Mouse (Mus musculus) lung, adult 18-20 months (tissue): ENCODE measurements at regions not wholly inside any gene's neighbourhood (a gene's known extent, or its start where the extent isn't known, plus 50 kb on each side); places are given as distances from the start of the nearest gene placed in this dataset.

Experiments
- DNase-seq, 2 experiments: peaks; one replicate each; pipeline ENCODE4 v3.0.0; 2022; ENCODE audit warnings: mixed read lengths in 2 of 2

DNA sequence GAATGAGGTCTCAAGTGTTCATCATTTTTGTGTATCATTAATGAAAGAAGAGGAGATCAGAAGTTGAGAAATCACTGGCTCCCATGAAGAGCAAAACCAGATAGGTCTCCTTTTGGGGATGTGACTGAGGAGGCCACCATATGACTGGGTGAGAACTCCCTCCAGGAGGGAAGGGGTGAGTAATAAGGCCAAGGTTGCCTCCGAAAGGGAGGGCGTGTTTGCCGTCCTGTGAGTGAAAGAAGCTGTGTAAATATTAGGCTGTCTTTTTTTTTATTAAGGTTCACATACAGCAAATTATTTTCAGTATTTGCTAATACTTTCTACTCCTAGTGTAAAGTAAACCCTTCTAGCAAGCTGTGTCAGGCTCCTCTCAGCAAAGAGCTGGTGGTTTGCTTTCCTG is 116.7 kb upstream of the Pik3r1 start:
- DNase-seq: no peak

DNA sequence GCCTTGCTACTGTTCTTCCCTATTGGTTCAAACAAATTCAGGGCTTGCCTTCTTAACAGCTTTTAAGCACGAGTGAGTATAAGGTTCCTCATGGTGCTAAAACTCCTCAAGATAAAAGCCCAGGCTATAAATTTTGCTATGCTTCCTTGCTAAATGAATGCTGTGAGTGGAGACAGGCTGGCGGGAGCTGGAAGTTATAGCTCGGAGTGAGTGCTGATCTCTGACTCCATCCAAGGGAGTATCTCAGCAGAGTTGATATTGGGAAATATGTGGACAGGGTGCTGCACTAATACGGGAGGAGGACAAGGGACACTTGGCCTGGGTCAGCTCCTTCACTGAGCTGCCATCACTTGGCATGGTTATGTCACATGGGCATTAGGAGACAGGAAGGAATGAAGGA is 123.5 kb upstream of the Pik3r1 start:
- no peak for DNase-seq

DNA sequence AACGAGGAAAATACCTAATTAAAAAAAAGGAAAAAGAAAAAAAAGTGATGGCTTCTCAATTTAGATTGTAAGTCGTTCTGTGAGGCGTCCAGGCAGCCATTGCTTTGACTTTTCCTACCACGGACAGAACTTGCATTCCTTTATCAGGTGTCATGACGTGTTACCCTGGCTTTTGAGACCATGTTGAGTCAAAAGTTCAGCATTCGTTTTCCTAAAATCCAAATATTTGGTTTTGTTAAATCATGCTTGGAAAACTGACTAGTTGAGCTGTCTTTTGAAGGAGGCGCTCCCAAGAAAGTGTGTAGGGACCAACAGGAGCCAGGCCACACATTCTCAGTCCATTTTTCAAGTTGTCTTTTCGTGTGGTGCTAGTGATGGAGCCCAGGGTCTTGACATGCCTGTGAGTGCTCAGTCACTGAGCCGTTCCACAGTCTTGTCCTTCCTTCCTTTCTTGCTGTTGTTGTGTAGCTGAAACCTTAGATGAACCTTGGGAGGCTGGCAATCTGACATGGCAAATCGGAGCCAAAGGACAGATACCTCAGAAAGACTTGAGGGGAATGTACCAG is 125.1 kb upstream of the Pik3r1 start:
- no peak for DNase-seq

DNA sequence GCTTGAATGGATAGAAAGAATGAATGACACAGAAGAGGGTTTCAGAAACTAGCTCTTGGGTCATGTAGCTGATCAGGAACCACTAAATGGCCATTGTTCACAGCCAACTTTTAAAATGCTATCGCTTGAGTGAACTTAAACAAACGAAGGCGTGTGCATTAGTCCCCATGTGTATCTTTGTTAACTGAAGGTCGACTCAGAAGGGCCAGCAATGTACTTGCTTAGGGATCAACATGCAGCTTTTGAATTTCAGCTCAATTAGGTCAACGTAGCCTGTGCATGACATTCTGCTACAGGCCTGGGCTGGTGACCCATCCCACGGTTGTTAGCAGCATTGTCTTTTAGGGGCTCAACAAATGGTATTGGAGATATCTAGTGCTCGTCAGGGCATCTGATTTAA is 127.1 kb upstream of the Pik3r1 start:
- no peak for DNase-seq

DNA sequence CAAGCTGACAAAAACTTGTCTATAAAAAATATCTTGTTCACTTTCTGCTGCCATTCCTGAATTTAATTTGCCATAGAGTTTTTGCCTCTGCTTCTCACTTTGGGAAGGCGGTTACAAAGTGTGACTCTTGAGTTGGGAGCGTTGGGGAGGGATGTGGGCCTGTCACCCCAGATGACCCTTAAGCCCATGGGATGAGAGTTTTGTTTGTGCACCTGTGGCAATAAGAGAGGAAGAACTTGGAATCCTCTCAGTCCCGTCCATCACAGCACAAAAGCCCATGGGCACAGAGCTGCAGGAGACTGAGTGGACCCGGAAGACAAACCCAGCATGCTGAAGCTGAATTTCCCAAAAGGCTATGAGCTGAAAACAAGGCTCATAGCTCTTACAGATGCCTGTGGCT is 127.7 kb upstream of the Pik3r1 start:
- no peak for DNase-seq

DNA sequence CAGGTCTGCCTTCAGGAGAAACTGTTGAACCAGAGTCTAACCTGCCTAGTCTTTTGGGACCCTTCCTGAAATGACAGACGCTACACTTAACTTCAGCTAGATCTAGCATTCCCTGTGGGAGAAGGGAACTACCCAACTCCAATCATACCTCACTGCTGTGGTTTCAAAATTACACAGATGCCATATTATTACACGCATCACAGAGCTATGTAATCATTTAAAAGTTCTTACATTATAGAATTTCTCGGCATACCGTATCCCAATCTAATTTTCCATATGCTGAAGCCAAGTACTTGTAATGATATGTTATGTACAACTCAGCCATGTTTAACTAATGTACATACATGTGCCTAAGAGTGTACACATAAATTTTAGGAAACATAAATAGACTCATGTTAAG is 128.9 kb upstream of the Pik3r1 start:
- no peak for DNase-seq

DNA sequence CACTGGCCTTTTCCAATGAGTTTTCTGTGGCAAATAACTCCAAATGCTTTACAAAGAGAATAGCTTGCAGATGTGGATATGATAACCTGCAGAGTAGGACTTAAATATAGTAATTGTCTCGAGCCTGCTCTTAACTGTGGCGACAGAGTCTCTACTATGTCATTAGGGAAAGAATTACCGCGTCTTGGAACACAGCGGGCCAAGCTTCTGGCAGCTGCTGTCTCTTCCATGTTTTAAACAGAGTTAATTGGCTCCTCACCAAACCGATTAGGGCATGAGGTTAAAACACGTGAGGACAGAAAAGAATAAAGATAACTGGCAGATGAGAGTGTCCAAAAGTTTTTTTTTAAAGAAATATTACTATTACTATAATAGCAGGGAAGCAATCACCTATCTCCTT is 134.2 kb upstream of the Pik3r1 start:
- no peak for DNase-seq

DNA sequence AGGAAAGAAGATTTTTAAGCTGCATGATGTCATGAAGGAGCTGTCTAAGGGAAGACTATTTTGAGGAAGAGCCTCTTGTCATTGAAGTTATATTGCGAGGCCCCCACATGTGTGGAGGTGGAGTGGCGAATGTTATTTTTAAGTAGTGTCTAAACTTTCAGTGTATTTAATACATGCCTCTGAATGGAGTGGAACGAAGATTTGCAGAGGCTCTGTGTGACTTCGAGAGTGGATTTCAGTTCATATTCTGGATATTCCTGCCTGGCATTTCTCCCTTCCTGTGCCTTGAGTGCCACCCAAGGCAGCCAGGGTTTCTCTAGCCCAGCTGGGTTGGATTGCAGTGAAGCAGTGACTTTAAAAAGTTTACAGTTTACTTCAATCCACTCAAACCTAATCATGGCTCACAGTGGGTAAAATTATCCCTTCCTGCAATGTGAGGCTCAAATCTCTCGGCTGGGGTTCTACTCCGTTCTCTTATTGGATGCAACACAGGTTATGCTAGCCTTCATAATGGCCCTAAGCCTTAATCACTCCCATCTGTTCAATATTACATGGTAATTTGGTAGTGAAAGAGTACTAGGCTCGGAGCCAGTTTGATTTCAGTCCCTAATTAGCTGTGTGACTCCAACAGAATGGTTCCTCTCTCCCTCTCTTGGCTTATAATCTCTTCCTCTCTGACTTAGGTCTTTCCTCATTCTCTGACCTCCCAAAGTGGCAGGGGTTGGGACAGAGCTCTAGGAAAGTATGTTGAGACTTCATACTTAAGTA is 138.1 kb upstream of the Pik3r1 start:
- DNase-seq: no peak

DNA sequence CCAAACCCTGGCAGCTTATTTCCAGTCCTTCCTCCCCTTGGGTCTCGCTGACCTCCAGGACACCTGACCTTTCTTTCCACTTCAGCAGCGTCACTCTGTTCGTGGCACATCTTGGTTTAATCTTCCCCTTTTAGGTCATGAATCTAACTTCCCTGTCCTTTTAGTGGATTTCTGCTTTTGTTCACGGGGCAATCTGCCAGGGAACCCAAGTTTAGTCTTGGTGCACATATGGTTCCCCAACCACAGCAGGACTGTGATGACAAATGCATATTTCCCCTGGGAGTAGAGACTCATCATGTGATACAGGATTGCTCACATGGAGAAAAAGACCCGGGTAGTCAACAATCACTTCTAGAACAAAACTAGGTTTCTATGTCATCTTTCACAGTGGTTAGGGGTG is 141.0 kb upstream of the Pik3r1 start:
- DNase-seq: peak; percentile 32 to 46

DNA sequence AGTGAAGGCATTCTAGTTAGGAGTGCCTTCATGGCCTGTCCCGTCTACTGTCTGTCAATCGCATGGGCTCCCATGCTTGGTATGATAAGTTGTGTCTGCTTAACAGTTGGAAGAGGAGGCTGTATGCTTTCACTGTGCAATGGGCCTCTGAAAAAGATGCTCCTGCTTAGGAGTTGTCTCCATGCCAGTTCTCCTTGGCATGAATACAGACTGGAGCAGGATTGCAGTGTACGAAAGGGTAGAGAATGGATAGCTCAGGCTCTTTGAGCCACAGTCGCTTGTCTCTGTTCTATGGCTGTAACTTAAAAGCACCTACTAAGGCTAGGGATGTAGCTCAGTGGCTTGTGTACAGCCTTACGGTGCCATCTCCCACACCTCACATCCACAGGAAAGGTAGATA is 142.7 kb upstream of the Pik3r1 start:
- DNase-seq: no peak

DNA sequence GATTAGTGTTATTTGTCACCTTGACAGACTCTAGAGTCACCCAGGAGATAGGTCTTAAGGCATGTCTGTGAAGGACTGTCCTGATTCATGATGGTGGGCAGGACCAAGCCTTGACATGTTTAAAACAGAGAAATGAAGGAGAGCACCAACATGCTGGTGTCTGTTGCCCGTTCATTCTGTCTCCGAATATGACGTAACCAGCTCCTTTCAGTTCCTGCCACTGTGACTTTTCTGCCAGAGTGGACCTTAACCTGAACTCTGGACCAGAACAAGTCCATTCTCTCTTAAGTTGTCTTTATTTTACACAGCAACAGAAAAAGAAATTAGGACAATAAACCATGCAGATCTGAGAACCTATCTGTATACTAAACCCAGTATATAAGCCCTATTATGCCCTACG is 146.1 kb upstream of the Pik3r1 start:
- DNase-seq: no peak

DNA sequence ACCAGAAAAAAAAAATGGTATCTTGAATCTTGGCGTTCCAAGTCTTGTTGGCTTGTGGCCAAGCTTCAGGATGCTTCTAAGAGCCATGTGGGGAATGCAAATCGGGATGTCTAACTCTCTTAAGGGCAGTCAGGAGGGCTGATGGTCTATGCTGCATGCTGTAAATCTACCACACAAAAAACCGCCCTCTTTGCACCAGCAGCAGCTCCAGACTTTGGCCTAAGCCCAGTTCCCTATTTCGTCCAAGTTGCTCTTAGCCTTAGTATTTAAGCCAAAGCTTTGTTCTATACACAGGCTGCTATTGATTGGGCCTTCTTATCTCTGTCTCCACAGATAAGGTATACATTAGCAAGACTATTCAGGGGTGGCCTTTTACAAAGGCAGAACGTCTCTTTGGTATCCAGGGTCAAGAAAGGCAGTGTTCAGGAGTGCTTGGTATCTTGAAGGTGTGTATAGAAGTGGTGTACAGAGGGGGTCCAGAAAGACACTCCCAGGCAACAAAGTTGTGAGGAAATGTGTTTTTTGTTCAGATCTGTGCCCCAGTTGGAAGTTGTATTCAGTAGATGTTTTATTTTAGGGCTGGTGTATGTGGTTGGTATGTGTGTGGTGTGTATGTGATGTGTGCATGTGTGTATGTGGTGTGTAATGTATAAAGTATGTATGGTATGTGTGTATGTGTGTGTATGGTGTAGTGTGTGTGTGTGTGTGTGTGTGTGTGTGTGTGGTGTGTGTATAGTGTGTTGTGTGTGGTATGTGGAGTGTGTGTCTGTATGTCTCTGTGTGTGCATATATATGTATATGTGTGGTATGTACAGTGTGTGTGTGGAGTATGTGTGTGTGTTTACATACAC is 146.9 kb upstream of the Pik3r1 start:
- DNase-seq: no peak

DNA sequence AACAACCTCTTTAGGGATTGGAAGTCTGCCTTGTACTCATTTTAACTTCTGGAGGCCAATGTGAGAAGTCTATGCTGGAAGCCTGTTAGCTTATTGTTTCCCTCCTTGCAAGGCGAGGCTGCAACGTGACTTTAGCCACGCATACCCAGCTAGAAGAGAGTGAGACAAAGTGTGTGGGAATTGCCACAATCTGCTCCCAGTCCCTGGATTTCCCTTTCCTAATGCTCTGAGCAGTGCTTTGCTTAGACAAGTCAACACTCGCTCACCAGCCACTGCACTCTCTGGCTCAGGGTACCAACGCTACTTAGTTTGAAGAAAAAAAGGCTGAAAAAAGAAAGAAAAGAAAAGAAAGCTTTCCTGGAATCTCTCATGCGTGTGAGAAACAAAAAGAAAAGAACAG is 147.5 kb upstream of the Pik3r1 start:
- no peak for DNase-seq

DNA sequence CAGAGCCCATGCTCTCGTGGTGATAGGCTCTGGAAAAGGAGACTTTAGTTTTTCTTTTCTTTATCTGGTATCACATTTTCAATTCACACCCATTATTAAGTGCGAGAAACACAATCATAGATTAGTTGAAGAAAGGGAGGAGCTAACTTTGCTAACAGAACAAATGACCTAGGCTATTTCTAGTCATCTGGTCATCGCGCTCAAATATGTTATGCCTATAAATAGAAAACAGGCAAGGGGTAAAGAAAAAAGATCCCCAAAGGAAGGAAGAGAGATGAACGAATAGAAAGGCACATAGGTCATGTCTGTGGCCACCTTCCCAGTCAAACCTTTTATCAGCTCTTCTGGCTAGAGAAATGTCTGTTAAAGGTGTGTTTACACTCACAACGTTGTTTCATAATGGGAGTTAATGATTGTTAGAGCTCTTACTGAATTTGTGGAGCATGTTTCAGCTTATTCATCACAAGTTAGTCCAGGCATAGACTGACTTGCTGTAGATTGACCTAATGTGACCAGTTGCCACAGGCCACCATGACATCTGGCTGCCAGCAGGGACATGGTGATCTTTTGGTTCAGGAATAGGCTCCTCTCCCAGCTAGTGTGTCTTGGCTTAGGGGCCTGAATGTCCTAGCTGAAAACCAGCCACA is 148.1 kb upstream of the Pik3r1 start:
- DNase-seq: no peak

DNA sequence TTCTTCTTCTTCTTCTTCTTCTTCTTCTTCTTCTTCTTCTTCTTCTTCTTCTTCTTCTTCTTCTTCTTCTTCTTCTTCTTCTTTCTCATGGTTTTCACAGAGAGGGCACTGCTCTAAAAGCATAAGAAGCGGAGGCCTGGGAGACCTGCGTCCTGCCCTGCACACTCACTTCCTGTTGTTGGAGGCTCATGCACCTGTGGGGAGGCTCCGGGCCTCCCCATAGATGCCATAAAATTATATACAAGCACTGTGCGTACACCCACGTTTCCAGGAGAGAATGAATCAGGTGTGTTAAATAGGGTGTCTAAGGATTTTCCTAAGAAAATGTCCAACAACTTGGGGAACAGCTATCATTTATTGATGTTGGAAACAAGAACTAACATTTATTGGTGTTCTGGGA is 148.9 kb upstream of the Pik3r1 start:
- no peak for DNase-seq

DNA sequence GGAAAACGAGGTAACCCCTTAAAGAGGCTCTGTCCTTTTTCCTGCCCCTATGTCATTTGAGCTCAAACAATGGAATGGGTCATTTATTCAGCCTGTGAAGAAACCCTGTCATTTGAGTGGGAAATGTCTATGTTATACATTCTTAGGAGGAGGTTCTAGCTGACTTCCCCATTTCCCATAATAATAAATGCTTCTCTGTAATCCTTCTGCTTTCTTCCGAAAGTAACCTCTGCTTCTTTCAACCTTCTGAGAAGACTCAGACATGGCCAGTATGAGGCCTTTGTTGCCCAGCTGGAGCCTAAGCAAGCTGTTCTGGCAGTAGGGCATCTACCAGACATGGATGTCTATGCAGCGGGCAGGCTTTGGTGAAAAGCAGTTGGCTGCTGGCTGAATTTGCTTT is 150.2 kb upstream of the Pik3r1 start:
- no peak for DNase-seq

DNA sequence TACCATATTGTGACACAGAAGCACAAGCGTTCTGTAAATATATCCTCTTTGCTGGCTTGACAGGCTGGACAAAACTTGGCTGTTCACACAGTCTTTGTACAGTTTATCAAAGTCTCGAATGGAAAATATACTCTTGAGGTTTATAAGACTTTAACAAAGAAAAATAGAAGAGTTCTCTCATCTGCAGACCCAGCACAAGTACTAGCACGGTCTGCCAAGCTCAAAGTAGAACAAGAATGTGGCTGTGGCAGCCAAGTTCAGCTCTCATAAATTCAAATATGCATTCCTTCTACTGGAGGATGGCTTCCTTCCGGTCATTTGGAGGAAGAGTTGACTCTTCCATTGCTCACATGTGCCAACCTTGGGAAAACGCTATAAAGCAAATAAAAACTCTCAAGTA is 151.2 kb upstream of the Pik3r1 start:
- DNase-seq: peak; percentile 17 to 30

DNA sequence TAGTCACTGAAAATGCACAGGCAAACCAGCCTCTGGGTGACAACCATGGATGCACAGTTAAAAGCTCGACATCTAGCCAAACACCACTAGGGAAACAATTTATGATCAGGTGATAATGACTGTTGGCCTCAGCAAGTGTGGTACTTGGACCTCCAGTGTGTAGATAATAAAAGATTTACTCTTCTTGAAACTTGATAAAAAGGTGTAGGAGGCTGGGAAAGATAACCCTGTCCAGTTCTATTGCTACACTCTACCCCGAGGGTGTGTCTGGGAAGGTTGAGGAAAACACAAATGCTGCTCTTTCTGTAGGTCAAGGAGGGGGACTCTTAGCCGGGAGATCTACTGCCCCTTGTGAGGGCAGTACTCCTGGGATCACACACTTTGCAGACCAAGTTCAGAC is 152.4 kb upstream of the Pik3r1 start:
- no peak for DNase-seq

DNA sequence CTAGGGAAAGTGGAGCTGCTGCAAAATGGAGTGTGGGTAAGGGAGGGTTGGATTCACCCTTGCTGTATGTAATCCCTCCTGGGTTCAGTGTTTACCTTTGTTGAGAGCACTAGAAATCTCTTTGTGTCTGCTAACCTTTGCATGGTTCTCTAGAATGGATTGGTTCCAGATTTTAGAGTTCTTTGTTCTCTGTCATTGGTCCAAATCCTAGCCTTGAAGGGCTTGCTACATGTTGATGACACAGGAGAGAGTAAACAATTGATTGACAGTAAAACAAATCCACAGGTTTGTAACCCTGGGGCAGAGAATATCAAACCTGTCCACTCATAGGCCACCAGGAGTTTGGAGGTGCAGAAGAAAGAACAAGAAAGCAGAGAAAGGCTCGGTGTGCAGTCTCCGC is 156.6 kb upstream of the Pik3r1 start:
- no peak for DNase-seq

DNA sequence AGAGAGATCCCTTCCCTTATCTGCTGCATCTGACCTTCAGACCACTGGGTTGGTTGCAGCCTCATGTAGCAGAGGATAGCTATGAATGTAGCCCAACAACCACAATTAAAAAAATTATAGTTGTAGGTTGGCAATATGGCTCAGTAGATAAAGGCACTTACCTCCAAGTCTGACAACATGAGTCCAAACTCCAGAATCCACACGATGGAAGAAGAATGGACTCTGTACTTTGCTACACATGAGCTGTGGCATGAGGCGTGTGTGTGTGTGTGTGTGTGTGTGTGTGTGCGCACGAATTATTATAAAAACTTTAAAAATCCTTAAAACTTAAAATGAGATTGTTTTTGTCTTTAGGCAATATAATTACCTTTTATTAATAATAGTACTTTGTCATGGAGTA is 163.2 kb upstream of the Pik3r1 start:
- no peak for DNase-seq

DNA sequence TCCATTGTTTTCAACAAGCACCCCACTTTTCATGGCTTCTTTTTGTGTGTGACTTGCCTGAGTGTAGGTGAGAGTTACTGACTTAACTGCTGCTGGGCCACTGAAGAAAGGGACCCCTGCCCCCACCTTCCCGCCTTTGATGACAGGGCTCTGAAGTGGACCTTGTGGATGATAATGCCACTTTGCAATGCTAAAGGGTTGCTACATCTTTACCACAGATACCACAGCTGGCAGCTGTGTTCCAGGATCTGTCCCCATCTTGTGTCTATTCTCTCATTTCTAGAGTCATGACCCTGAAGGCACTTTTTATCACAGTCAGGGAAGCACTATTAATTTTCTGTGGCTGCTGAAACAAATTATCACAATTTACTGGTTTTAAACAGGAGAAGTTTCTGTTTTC is 163.9 kb upstream of the Pik3r1 start:
- no peak for DNase-seq

DNA sequence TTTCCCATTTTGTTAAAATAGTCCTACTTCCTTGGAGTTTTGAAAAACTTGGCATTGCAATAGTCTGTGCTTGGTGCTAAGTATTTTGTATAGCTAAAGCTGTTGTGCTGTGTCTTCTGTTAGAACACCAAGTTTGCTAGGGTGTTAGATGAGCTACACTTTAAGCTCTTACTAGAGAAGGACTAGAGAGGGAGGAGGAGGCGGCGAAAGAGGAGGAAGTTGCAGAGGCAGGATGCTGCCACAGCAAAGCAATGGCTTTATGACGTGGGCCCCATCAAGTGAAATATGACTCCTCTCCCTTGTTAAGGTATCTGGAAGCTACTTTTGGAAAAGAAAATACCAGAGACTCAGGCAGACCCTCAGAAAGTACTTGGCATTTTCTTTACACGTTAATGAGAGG is 167.8 kb upstream of the Pik3r1 start:
- DNase-seq: no peak

DNA sequence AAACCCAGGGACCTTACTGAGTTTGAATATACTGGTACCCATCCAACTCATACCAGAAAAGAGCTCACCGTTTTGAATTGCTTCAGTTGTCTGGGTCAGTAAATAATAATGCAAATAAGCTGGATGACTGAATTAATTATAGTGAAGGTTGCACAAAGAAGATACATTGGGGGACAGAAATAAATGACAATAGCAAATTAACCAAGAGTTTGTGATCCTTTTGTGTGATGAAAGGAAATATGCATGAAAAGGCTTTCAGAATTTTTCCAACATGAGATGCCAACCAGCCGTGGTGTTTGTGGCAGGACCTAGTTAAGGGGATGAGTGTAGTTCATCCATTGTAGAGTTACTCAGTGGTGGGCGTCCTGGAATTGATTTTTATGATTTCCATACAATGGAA is 186.5 kb upstream of the Pik3r1 start:
- no peak for DNase-seq
